Mouse (Mus musculus): ENCODE data around the gene Tbxas1. TPM values are rescaled to one million over a fixed set of nuclear protein-coding genes. Genes with fewer than 3 reads are reported as not detected.

Tbxas1 gene
- polyA plus RNA-seq, 1 experiment from 2014 or later, result 1.1 TPM

DNA sequence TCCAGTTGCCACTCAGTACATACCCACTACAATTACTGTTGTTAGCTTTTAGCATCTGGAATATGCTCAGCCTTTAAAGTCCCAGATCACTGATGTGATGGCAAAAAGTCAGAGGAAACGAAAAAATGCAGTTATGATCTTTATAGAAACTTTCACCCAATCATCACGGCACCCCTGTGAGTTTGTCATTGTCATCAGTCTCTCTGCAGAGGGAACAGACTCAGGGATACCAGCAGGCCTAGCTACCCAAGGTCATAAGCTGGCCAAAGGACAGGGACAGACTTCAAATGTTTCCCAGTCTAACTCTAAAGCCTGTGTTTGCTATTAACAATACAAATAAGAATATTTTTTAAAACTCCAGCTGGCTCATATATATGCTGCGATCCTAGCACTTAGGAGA is 33.7 kb upstream of the Tbxas1 start:
- ATAC-seq, result no peak
- WGBS, result 88% methylated on average over 3 of the region's 3 CpGs
- Histone ChIP-seq H3K4me3 (no peak overlapping the region), H3K36me3 (ENCODE audit: poor library complexity, severe bottlenecking) (no peaks in the 10 kb centered on the region), H3K9ac (no peak overlapping the region), H3K27ac (no peak overlapping the region), H3K27me3 (no peaks in the 10 kb centered on the region), H3K4me1 (peaks cover 42% of the 10 kb centered on the region), H3K9me3 (replicated peaks) (no peaks in the 10 kb centered on the region), H3K4me2 (no peak overlapping the region)

DNA sequence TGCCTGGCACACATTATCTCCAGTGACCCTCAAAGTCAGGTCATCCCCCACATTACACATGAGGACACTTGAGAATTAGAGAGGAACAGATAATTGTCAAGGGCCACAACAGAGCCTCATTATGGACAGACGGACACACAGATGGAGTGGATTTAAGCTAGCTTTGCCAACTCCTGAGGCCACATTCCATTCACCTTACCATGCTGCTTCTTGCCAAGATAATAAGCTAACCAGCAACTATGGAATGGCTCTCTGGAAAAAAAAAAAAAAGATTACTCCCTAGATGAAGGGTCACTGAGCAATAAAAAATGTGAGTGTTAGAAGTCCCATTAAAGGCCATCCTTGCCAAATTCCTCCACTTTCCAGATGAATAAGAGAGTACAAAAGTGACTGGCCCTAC is 30.1 kb upstream of the Tbxas1 start:
- ATAC-seq, result no peak
- H3K27ac ChIP-seq, result no peak overlapping the region
- H3K4me3 ChIP-seq, result no peak overlapping the region
- H3K4me2 ChIP-seq, result no peak overlapping the region
- H3K27me3 ChIP-seq, result no peaks in the 10 kb centered on the region
- no peak overlapping the region for H3K9ac ChIP-seq
- peaks cover 68% of the 10 kb centered on the region for H3K4me1 ChIP-seq
- no peaks in the 10 kb centered on the region for H3K9me3 ChIP-seq (replicated peaks)
- H3K36me3 ChIP-seq (ENCODE audit: poor library complexity, severe bottlenecking), result no peaks in the 10 kb centered on the region
- 44% methylated on average over 1 of the region's 1 CpGs for WGBS

DNA sequence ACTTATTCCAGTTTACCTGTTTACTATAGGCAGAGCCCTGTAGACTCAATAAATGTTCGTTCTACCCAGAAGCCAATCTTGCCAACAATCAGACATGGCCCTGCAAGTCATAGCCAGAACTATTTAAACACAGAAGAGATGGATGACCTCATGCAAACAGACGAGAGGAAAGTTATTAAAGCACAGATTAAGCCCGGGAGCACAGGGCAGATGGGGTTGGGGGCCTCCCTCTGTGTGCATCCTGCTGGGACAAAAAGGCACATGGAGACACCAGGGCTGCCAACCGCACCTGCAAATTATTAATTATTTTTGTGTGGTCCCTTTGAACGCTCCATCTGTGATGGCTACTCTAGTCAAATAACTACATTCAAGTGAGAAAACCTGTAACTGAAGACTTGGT is 29.3 kb upstream of the Tbxas1 start:
- WGBS, result 50% methylated on average over 5 of the region's 5 CpGs
- Histone ChIP-seq H3K27ac (0 out of 2 replicates have a peak overlapping the region, but pooled peaks have one; percentile 57), H3K9ac (no peak overlapping the region), H3K4me3 (no peak overlapping the region), H3K27me3 (no peaks in the 10 kb centered on the region), H3K9me3 (replicated peaks) (no peaks in the 10 kb centered on the region), H3K36me3 (ENCODE audit: poor library complexity, severe bottlenecking) (no peaks in the 10 kb centered on the region), H3K4me2 (no peak overlapping the region), H3K4me1 (peaks cover 62% of the 10 kb centered on the region)
- no peak for ATAC-seq

DNA sequence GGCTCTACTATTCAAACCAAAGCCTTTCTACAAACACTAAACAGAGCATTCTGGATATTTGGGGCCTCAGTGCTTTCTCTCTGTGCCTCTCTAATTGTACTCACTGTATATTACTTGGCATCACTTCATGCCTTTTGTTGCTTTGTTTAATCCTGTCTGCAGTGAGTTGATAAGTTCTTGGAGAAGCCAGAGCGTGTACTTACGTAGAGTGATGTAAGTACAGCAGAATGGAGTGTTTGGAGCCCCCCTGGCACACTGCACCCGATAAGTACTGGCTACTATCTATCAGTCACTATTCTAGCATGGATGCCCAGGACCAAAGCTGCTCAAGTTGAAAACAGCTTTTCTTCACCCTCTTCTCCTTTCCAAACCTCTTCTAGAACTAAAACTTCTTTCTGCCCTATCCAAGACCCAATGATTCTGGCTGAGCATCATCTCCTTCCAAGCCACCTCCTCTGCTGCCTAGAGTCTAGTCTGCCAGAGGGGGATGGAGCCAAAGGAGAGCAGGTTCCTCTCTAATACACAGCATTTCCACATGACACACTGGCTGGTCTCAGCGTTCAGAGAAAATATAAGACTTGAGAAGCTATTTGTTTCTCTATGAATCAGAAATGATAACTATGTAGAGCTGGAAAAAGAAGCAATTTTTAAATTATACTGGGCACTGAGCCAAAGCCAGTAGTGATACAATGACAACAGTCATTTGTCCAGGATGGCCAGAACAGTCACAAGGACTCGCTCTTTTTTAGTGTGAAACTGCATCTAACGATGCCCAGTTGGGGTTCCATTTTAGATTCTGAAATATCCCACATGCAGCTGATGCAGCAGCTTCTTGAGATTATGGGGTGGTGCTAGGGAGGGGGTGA is 28.6 kb upstream of the Tbxas1 start:
- Histone ChIP-seq H3K27ac (peak overlapping the region; percentile 57), H3K9ac (no peak overlapping the region), H3K9me3 (replicated peaks) (no peaks in the 10 kb centered on the region), H3K27me3 (no peaks in the 10 kb centered on the region), H3K36me3 (ENCODE audit: poor library complexity, severe bottlenecking) (no peaks in the 10 kb centered on the region), H3K4me3 (no peak overlapping the region), H3K4me2 (no peak overlapping the region; the same call in 1 of the 2 replicates), H3K4me1 (peaks cover 55% of the 10 kb centered on the region)
- 48% methylated on average over 6 of the region's 6 CpGs for WGBS
- ATAC-seq, result no peak

DNA sequence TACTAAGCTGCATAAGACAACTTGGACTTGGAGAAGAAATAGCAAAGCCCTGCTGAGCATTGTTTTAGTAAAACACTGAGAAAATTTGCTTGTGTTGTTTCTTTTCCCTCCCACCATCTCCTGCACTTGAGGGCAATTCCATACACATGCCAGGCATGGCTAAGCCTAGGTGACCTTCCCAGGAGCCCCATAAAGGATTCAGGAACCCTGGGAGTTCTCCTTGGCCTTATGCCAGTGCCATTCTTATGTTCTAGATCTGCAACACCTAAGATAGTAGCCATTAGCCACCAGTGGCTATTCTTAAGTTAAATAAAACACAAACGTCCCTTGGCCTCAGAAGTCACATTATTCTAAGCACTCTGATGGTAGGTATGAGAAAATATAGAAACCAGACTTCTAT is 27.8 kb upstream of the Tbxas1 start:
- Histone ChIP-seq H3K9ac (no peak overlapping the region), H3K36me3 (ENCODE audit: poor library complexity, severe bottlenecking) (no peaks in the 10 kb centered on the region), H3K4me3 (no peak overlapping the region), H3K4me2 (no peak overlapping the region), H3K27ac (no peak overlapping the region), H3K4me1 (peaks cover 54% of the 10 kb centered on the region), H3K27me3 (no peaks in the 10 kb centered on the region), H3K9me3 (replicated peaks) (no peaks in the 10 kb centered on the region)
- 73% methylated on average over 1 of the region's 1 CpGs for WGBS
- ATAC-seq, result no peak

DNA sequence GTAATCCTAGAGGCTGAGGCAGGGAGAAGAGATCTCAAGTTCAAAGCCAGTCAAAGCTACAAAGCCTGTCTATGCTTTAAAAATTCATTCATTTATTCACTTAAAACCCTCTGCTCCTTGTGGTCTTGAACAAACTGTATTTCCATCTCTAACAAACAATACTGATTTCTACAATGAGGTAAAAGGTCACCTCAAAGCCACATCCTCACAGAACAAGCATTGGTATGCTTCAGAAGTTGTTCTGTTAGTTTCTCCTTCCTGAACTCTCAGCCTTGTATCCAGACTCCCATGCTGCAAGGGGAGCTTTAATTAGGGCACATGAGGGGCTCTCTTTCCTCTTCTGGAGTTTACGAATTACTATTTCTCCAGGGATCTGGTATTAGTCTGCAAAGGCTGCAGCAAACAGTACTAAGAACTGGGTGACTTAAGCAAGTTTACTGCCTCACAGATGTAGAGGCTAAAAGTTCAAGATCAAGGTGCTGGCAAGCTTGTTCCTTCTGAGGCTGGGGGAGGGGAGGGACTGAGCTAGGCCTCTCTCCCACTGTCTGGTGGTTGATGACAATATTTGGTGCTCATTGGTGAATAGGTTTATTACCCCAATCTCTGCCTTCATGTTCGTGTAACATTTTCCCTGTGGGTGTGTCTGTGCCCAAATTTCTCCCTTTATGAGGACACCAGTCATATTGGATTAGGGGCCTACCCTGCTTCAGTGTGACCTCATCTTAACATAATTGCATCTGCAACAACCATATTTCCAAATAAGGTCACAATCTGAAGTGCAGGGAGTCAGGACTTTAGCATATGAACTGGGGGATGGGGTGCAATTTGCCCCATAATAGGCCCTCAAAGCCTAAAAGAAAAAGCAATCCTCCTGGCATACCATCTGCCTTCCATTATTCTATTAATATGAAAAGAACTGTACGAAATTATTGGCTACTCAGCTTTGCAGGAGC is 27.0 kb upstream of the Tbxas1 start:
- 49% methylated on average over 3 of the region's 3 CpGs for WGBS
- peaks cover 54% of the 10 kb centered on the region for H3K4me1 ChIP-seq
- no peak overlapping the region for H3K4me2 ChIP-seq
- H3K36me3 ChIP-seq (ENCODE audit: poor library complexity, severe bottlenecking), result no peaks in the 10 kb centered on the region
- no peak overlapping the region for H3K4me3 ChIP-seq
- peak overlapping the region; percentile 22; the same call in 1 of the 2 replicates for H3K27ac ChIP-seq
- H3K27me3 ChIP-seq, result no peaks in the 10 kb centered on the region
- H3K9ac ChIP-seq, result no peak overlapping the region
- no peaks in the 10 kb centered on the region for H3K9me3 ChIP-seq (replicated peaks)
- ATAC-seq, result no peak

DNA sequence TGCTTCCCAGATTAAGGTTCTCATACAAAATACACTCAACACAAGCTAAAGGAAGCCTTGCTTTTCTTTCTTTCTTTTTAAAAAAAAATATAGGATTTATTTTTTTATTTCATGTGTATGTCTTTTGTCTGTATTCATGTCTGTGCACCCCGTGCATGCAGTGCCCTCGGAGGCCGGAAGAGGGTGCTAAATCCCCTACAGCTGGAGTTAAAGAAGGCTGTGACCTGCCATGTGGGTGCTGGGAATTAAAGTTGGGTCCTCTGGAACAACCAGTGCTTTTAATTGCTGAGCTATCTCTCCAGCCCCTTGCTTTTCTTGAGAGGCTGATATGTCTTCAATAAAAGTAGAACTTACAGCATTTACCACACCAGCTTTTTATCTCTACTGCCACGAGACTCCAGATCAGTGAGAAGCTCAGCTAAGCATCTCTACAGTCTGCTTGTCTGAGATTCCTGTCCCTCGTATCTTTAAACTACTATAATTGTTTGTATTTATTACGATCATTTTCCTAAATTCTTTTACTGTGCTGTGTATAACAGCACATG is 24.4 kb upstream of the Tbxas1 start:
- H3K4me1 ChIP-seq, result peaks cover 62% of the 10 kb centered on the region
- no peak overlapping the region for H3K9ac ChIP-seq
- no peaks in the 10 kb centered on the region for H3K36me3 ChIP-seq (ENCODE audit: poor library complexity, severe bottlenecking)
- H3K27ac ChIP-seq, result no peak overlapping the region
- H3K4me2 ChIP-seq, result no peak overlapping the region
- 96% methylated on average over 6 of the region's 6 CpGs for WGBS
- no peak for ATAC-seq
- H3K4me3 ChIP-seq, result no peak overlapping the region
- no peaks in the 10 kb centered on the region for H3K9me3 ChIP-seq (replicated peaks)
- H3K27me3 ChIP-seq, result no peaks in the 10 kb centered on the region

DNA sequence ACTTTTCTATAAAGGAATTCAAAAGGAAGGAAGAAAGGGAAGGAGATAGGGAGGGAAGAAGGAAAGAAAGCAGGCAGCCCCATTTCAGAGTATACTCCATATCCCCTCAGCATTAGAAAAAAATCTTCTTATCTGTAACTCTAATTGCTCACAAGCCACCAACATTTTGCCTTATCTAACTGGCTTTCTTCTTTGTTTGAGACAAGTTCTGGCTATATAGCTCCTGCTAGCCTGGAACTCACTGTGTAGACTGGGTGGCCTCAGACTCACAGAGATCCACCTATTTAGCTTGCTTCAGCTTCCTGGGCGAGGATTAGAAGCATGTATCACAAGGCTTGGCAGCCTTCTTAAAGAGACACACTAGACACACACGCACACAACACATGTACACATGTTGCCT is 23.5 kb upstream of the Tbxas1 start:
- 92% methylated on average over 2 of the region's 2 CpGs for WGBS
- no peaks in the 10 kb centered on the region for H3K27me3 ChIP-seq
- no peak for ATAC-seq
- no peak overlapping the region; the same call in 1 of the 2 replicates for H3K27ac ChIP-seq
- H3K36me3 ChIP-seq (ENCODE audit: poor library complexity, severe bottlenecking), result no peaks in the 10 kb centered on the region
- H3K9ac ChIP-seq, result no peak overlapping the region
- no peaks in the 10 kb centered on the region for H3K9me3 ChIP-seq (replicated peaks)
- H3K4me1 ChIP-seq, result peaks cover 52% of the 10 kb centered on the region
- no peak overlapping the region for H3K4me2 ChIP-seq
- no peak overlapping the region for H3K4me3 ChIP-seq

DNA sequence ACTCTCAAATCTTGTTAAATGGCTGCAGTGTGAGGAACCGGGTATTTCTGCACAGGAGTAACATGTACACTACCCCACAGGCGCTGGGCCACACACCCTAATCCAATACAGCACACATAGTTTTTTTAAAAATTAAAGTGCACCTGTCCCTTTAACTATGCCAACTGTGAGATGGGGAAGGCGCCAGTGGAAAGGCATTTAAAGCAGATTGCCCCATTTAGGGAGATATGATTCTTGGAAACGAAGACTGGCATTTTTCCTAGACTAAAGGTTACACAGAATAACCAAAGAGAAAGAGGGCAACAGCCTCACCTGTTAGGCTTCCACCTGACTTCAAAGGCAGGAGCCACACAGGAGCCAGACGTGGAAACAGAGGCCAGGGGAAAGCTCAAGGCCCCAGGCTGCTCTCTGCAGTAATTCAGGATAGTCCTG is 21.6 kb upstream of the Tbxas1 start:
- WGBS, result 62% methylated on average over 5 of the region's 5 CpGs
- H3K27ac ChIP-seq, result no peak overlapping the region
- ATAC-seq, result no peak

DNA sequence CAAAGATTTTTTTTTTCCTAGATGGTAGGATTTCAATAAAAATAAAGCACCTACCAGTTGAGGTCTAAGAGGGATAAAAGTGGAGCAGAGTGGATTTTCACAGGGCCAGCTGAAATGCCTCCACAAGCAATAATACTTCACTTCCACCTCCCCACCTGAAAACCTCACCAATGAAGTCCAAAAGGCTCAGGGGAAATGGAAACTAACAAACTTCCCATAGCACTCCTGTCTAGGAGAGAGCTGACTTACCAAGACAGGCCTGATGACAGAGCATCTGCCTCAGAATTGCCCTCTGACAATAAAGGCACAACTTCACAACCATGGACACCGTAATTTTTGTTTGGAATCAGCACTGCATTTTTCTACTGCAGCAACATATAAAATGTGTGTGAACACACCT is 15.4 kb upstream of the Tbxas1 start:
- no peaks in the 10 kb centered on the region for H3K27me3 ChIP-seq
- H3K9me3 ChIP-seq (replicated peaks), result no peaks in the 10 kb centered on the region
- 92% methylated on average over 1 of the region's 1 CpGs for WGBS
- H3K4me3 ChIP-seq, result no peak overlapping the region
- no peaks in the 10 kb centered on the region for H3K36me3 ChIP-seq (ENCODE audit: poor library complexity, severe bottlenecking)
- H3K4me2 ChIP-seq, result no peak overlapping the region
- H3K9ac ChIP-seq, result no peak overlapping the region
- H3K4me1 ChIP-seq, result peaks cover 4% of the 10 kb centered on the region; the same call in 1 of the 2 replicates
- no peak overlapping the region for H3K27ac ChIP-seq
- ATAC-seq, result no peak

More for the DNA sequence above, 21.6 kb upstream of the Tbxas1 start:
- Histone ChIP-seq H3K4me2 (no peak overlapping the region), H3K4me1 (peaks cover 37% of the 10 kb centered on the region), H3K9me3 (replicated peaks) (no peaks in the 10 kb centered on the region), H3K9ac (no peak overlapping the region), H3K36me3 (ENCODE audit: poor library complexity, severe bottlenecking) (no peaks in the 10 kb centered on the region), H3K27me3 (no peaks in the 10 kb centered on the region), H3K4me3 (no peak overlapping the region)

DNA sequence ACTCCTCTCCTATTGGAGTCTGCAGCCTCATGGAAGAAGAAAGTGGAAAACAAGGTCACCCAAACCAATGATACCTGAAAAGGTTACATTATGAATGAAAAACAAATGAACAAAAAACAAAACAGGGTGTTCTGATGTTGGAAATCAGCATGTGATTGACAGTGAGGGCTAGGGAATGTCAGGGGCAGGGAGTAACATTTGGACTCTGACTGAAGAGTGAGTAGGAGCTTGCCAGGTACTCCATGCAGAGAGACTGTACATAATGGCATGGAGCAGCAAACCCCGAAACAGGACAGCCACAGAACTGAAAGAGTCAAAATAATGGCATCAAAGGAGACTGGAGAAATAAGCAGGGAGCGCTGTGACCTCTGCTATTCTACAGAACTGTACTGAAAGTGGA is 14.9 kb upstream of the Tbxas1 start:
- Histone ChIP-seq H3K4me3 (no peak overlapping the region), H3K36me3 (ENCODE audit: poor library complexity, severe bottlenecking) (no peaks in the 10 kb centered on the region), H3K27ac (no peak overlapping the region), H3K9me3 (replicated peaks) (no peaks in the 10 kb centered on the region), H3K4me1 (peaks cover 3% of the 10 kb centered on the region; the same call in 1 of the 2 replicates), H3K9ac (no peak overlapping the region), H3K27me3 (no peaks in the 10 kb centered on the region), H3K4me2 (no peak overlapping the region)
- WGBS, result 83% methylated on average over 2 of the region's 2 CpGs
- ATAC-seq, result no peak

DNA sequence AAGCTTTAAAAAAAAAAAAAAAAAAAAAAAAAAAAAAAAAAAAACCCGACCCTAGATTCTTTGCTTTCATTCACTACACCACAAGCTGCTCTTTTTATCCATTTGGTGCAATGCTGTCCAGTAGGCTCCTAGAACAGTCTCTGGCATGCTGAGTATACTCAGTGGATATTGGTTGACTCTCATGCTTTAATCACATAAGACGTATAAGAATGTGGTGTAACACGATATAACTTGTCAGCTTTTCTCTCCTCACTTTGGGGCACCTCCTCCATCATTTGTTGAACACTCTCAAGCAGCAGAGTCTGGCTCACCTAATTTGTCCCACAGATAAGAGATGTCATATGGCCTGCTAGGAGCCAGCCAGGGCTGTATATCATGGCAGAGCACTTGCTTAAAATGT is 11.6 kb upstream of the Tbxas1 start:
- Histone ChIP-seq H3K9ac (no peak overlapping the region), H3K4me1 (peaks cover 32% of the 10 kb centered on the region), H3K4me2 (no peak overlapping the region), H3K9me3 (replicated peaks) (no peaks in the 10 kb centered on the region), H3K27ac (no peak overlapping the region), H3K4me3 (no peak overlapping the region), H3K27me3 (no peaks in the 10 kb centered on the region), H3K36me3 (ENCODE audit: poor library complexity, severe bottlenecking) (no peaks in the 10 kb centered on the region)
- 59% methylated on average over 3 of the region's 3 CpGs for WGBS
- no peak for ATAC-seq

Measured in forebrain, embryonic 13.5 days (tissue).